Mouse (Mus musculus): ENCODE data around the gene Hist1h4b.
"Not testable (repeated sequence)": the region's sequence is repeated elsewhere in the genome, so short reads cannot be mapped to it uniquely, and the experiment has no call there.

Hist1h4b gene

GRCm38 (mm10) chr13:23756790-23757189 lies at the start of gene Hist1h4b:
Gene Hist1h4b, plus strand, starts transcription at chr13:23757013.
- peak; percentile 62 to 73 for DNase-seq (ENCODE audit: low read depth in 2 of 2, low spot score in 2 of 2)

GRCm38 (mm10) chr13:23708041-23708440 lies 48.8 kb upstream of the Hist1h4b start:
- no peak for DNase-seq (ENCODE audit: low read depth in 2 of 2, low spot score in 2 of 2)

GRCm38 (mm10) chr13:23708654-23709053 lies 48.2 kb upstream of the Hist1h4b start:
- no peak for DNase-seq (ENCODE audit: low read depth in 2 of 2, low spot score in 2 of 2)

- DNase-seq (ENCODE audit: low read depth in 2 of 2, low spot score in 2 of 2) = no peak
Observed at GRCm38 (mm10) chr13:23709714-23710373, 47.0 kb upstream of the Hist1h4b start.

GRCm38 (mm10) chr13:23710374-23711089 lies 46.3 kb upstream of the Hist1h4b start, which contains the start of gene Hfe:
Gene Hfe, minus strand, starts transcription at chr13:23710854.
- DNase-seq (ENCODE audit: low read depth in 2 of 2, low spot score in 2 of 2) = peak; percentile 42 to 54

GRCm38 (mm10) chr13:23716261-23717042 lies 40.4 kb upstream of the Hist1h4b start:
- DNase-seq (ENCODE audit: low read depth in 2 of 2, low spot score in 2 of 2) = no peak

- DNase-seq (ENCODE audit: low read depth in 2 of 2, low spot score in 2 of 2) = no peak
Observed at GRCm38 (mm10) chr13:23717176-23717575, 39.6 kb upstream of the Hist1h4b start.

- DNase-seq (ENCODE audit: low read depth in 2 of 2, low spot score in 2 of 2) = not testable (repeated sequence)
Observed at GRCm38 (mm10) chr13:23717593-23718245, 39.1 kb upstream of the Hist1h4b start.

GRCm38 (mm10) chr13:23724239-23724638 lies 32.6 kb upstream of the Hist1h4b start:
- no peak for DNase-seq (ENCODE audit: low read depth in 2 of 2, low spot score in 2 of 2)

- DNase-seq (ENCODE audit: low read depth in 2 of 2, low spot score in 2 of 2) = no peak
Observed at GRCm38 (mm10) chr13:23725213-23725612, 31.6 kb upstream of the Hist1h4b start.

GRCm38 (mm10) chr13:23728472-23729191 lies 28.2 kb upstream of the Hist1h4b start:
- no peak for DNase-seq (ENCODE audit: low read depth in 2 of 2, low spot score in 2 of 2)

GRCm38 (mm10) chr13:23729192-23729525 lies 27.7 kb upstream of the Hist1h4b start:
- DNase-seq (ENCODE audit: low read depth in 2 of 2, low spot score in 2 of 2) = no peak

- no peak for DNase-seq (ENCODE audit: low read depth in 2 of 2, low spot score in 2 of 2)
Observed at GRCm38 (mm10) chr13:23729706-23730105, 27.1 kb upstream of the Hist1h4b start.

GRCm38 (mm10) chr13:23730479-23730878 lies 26.3 kb upstream of the Hist1h4b start:
- no peak for DNase-seq (ENCODE audit: low read depth in 2 of 2, low spot score in 2 of 2)

GRCm38 (mm10) chr13:23732156-23732804 lies 24.5 kb upstream of the Hist1h4b start:
- DNase-seq (ENCODE audit: low read depth in 2 of 2, low spot score in 2 of 2) = peak in 1 of 2 experiments; percentile 34

- DNase-seq (ENCODE audit: low read depth in 2 of 2, low spot score in 2 of 2) = no peak
Observed at GRCm38 (mm10) chr13:23737091-23737490, 19.7 kb upstream of the Hist1h4b start.

GRCm38 (mm10) chr13:23738041-23738440 lies 18.8 kb upstream of the Hist1h4b start:
- no peak for DNase-seq (ENCODE audit: low read depth in 2 of 2, low spot score in 2 of 2)

- peak; percentile 90 to 91 for DNase-seq (ENCODE audit: low read depth in 2 of 2, low spot score in 2 of 2)
Observed at GRCm38 (mm10) chr13:23738677-23739068, 18.1 kb upstream of the Hist1h4b start, which contains the start of gene Hist1h1c. Gene Hist1h1c, plus strand, starts transcription at chr13:23738808.

- DNase-seq (ENCODE audit: low read depth in 2 of 2, low spot score in 2 of 2) = peak; percentile 88 to 89
Observed at GRCm38 (mm10) chr13:23739069-23739921, 17.5 kb upstream of the Hist1h4b start.

Data from CD8-positive naive resting alpha-beta T cell, adult 2 months (primary cell).